Mouse (Mus musculus) cortical plate, adult 2 months (tissue): ENCODE data around the gene Hoxa10. TPM values are rescaled to one million over a fixed set of nuclear protein-coding genes. Genes with fewer than 3 reads are reported as not detected.

Experiments used
- H3K27ac ChIP-seq: fragments of 200-500 bp; 2 replicates; pipeline ENCODE4 v1.5.1; 2012; ENCODE audit warnings: low read length, control low read depth, inconsistent platforms; ENCODE audit not compliant: insufficient read depth
- H3K4me1 ChIP-seq: fragments of 200-500 bp; 2 replicates; pipeline ENCODE4 v1.6.1; 2011; ENCODE audit warnings: low read length; ENCODE audit not compliant: control insufficient read depth, insufficient read depth
- H3K4me3 ChIP-seq: fragments of 200-500 bp; 2 replicates; pipeline ENCODE4 v1.5.1; 2011; ENCODE audit warnings: mild to moderate bottlenecking, low read length, control low read depth; ENCODE audit not compliant: insufficient read depth
- CTCF ChIP-seq: fragments of 200-500 bp; IDR thresholded peaks from 2 replicates; pipeline ENCODE4 v1.5.1; 2011; ENCODE audit warnings: mild to moderate bottlenecking, control low read depth, low read length; ENCODE audit not compliant: insufficient read depth; ENCODE audit errors: extremely low read depth
- POLR2A ChIP-seq: fragments of 200-500 bp; IDR thresholded peaks from 2 replicates; pipeline ENCODE4 v1.6.1; 2011; ENCODE audit warnings: mild to moderate bottlenecking, low read length, control low read depth; ENCODE audit not compliant: insufficient read depth; ENCODE audit errors: extremely low read depth
- polyA plus RNA-seq: library from polyadenylated mRNA; depleted of rRNA; stranded (reverse); fragments of >200 nt; gene quantifications from 2 replicates; pipeline ENCODE4 v1.2.3, GENCODE M21; 2012; rRNA removed

Gene Hoxa10
- polyA plus RNA-seq, 1 experiment, result not detected

DNA sequence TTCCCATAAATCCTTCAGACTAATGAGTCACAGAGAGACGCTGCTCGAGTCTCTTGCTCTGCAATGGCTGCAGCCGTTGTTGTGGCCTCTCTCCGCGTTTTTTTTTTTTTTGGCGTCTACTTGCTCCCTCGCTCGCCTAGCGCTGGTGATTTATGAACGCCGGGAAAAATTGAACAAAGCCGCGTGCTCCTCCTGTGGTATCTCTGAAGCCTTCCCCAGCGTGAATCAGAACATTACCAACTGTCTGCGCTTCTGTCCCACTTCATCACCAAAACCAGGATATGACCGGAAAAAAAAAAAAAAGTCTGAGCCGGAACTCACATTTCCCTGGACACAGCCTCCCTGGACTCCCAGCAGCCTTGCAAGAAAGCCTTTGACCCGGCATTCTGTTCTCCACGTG is 55.4 kb downstream of the Hoxa10 start:
- TF ChIP-seq POLR2A (no peak), CTCF (no peak)
- no peak overlapping the region for H3K27ac ChIP-seq
- no peak overlapping the region for H3K4me3 ChIP-seq
- no peaks in the 10 kb centered on the region for H3K4me1 ChIP-seq

DNA sequence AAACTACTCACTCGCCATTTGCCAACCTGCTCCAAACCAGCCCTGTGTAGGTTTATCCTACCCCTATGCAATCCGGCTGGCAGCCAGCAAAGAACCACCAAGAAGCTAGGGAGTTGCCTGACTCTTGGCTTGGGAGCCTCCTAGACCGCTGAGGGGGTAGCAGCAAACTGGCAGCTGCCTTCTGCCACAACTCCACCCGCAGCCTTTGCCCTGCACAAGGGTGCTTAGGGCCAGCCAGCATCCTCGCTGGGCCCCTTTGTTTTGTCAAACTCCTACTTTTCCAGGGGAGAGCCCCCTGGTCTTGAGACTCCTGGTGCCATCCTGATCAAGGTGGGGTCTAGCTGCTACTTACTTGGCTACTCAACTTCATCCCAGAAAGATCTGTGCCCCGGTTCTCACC is 56.0 kb downstream of the Hoxa10 start:
- Histone ChIP-seq H3K4me3 (no peak overlapping the region), H3K27ac (no peak overlapping the region), H3K4me1 (no peaks in the 10 kb centered on the region)
- TF ChIP-seq POLR2A (no peak), CTCF (no peak)

DNA sequence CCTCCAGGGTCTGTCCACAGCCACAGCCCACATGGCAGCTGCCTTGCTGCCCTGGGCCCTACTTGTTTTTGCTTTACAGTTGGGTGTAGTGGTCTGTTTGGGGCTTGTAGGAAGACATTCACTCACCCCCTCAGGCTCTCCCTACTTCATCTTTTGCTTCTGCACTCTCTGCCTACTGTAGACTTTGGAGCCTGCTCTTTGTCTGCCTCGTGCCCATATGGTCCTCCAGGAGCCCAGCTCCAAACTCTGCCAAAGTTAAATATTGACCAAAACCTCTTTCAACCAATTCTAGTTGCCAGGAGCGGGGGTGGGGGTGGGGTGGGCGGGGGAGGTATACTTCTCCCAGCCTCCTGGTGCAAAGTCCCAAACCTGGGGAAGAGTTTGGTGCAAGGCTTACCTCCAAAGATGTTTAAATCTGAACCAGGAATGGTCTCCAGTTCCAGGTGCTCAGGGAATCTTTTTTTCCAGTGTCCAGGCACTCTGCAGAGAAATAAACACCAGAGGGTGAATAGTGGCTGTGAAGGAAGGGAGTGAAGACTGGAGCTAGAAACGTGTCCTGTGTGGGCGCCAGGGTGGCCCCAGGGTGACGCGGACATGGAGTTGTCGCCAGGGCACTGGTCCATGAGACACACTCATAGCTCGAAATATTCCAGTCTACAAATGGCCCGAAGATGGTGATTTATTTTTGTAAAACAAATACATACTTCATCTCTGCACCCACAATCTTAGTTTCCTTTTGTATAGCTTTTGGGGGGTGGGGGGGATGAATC is 57.2 kb downstream of the Hoxa10 start:
- Histone ChIP-seq H3K4me1 (no peaks in the 10 kb centered on the region), H3K27ac (no peak overlapping the region), H3K4me3 (no peak overlapping the region)
- TF ChIP-seq CTCF, result no peak
- TF ChIP-seq POLR2A, result no peak

DNA sequence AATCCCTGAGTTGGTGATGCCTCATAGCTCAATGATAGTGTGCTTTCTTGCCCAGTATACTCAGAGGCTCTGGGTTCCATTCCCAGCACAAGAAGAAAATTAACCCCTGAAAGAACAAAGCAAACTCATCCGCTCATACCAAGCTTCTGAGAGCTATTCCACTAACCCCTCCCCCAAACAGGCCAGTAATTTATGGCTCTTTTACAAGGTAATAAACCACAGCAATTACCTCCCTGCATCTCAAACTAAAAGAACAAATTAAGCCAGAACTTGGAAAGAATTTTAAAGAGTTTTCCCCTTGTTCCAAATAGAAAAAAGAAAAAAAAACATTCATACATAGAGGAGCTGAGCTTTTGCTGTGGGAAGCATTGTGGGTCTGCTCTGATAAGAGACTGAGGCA is 57.9 kb downstream of the Hoxa10 start:
- no peak for TF ChIP-seq CTCF
- Histone ChIP-seq H3K4me3 (no peak overlapping the region), H3K27ac (no peak overlapping the region), H3K4me1 (no peaks in the 10 kb centered on the region)

DNA sequence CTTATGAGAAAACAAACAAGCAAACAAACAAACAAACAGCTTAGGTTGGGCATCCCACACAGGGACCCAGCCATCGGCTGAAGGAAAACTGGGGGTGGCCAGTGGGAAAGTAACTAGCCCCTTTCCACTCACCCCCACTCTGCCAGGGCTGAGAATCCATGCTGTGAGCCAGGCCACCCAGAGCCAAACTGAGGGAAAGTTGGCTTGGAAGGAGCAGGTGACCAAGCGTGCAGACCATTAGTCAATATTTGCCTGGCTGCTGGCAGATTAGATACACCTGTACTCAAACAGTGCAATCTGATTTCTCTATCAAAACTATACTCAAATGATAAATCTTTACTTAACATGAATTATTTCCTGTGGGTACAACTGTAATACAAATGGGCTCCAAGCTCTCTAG is 58.6 kb downstream of the Hoxa10 start:
- Histone ChIP-seq H3K27ac (no peak overlapping the region), H3K4me1 (no peaks in the 10 kb centered on the region), H3K4me3 (no peak overlapping the region)
- TF ChIP-seq POLR2A, result no peak
- no peak for TF ChIP-seq CTCF

Other genes with a start within 250 kb of the Hoxa10 start
- gene Skap2, start 228.3 kb downstream of the Hoxa10 start, polyA plus RNA-seq, result 10.3 and 10.9 TPM in 2 replicates
- gene Hoxa1, start 82.5 kb downstream of the Hoxa10 start, polyA plus RNA-seq, result not detected in 2 replicates
- not detected in 2 replicates for gene Hoxa2, start 76.0 kb downstream of the Hoxa10 start, polyA plus RNA-seq
- gene 5730596B20Rik, start 63.4 kb downstream of the Hoxa10 start, polyA plus RNA-seq, result not detected in 2 replicates
- gene Hoxa4, start 49.1 kb downstream of the Hoxa10 start, polyA plus RNA-seq, result not detected in 2 replicates
- gene Hoxa5, start 36.3 kb downstream of the Hoxa10 start, polyA plus RNA-seq, result not detected in 2 replicates
- gene Hoxa6, start 32.1 kb downstream of the Hoxa10 start, polyA plus RNA-seq, result not detected in 2 replicates
- gene Hoxa3, start 27.5 kb downstream of the Hoxa10 start, polyA plus RNA-seq, result not detected in 2 replicates
- gene Gm28308, start 27.5 kb downstream of the Hoxa10 start, polyA plus RNA-seq, result not detected in 2 replicates
- 0.04 TPM in 1 of 2 replicates, not detected in the other for gene Hoxa7, start 19.0 kb downstream of the Hoxa10 start, polyA plus RNA-seq
- not detected in 2 replicates for gene Hoxa9, start 9.8 kb downstream of the Hoxa10 start, polyA plus RNA-seq
- not detected in 2 replicates for gene Hoxa11, start 5.0 kb upstream of the Hoxa10 start, polyA plus RNA-seq
- gene Hoxa13, start 20.0 kb upstream of the Hoxa10 start, polyA plus RNA-seq, result not detected in 2 replicates
- gene Evx1, start 72.6 kb upstream of the Hoxa10 start, polyA plus RNA-seq, result not detected in 2 replicates